Mouse (Mus musculus) testis, postnatal 10 days (tissue): ENCODE data around the gene Cask.
A peak's percentile ranks its signal among the peaks of the same experiment; 100 is the strongest.

Experiments
- DNase-seq: peaks from one replicate; pipeline ENCODE4 v3.0.0; 2021; ENCODE audit warnings: low spot score

Cask gene

DNA sequence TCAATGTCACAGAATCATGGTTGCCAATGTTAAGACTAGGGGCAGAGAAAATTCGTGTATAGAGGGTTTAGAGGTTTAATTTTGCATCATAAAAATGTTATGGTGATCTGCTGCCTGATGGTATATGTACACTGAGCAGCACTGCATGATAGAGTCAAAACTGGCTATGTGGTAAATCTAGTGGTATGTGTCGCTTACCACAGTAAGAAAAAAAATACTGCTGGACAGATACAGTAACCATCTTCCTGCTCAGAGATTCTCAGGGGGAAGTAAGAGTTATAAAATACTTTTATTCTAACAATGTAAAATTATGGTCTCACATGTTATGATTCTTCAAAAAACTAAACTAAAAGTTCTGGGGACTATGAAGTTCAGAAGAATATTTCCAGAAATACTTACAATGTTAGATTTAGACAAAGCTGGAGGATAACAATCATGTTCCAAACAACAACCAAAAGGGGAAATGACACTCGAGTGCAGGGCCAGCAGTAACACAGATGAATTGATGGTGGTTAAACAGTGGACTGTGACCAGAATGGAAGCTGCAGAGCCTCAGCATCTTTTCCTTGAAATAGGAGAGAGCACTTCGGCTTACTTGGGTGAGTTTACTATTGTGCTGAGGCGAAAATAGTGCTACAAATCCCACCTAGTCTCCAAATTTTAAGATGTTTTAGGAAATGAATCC lies 219.4 kb downstream of the Cask start, which contains the start of gene Gpr34:
TSS of gene Gpr34 (plus strand) at position 491 of the 685 bp plus-strand sequence.
- no peak for DNase-seq

DNA sequence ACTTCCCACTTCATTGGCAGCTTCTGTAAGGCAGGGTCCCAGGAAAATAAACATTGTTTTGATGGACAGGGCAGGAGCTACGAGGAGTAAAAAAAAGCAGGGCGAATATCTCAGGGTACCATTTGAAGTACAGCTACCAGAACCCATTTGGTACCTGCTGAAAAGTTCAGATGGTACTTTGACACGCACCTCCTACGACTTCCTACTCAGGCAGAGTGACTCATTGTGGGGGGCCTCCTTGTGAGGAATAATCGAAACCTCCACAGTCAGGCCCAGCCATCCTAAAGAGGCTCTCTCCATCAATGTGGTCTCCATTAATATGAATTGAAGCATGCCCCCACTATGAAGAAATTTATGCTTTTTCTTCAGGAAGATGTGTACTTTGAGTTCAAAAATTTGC lies 228.5 kb downstream of the Cask start:
- DNase-seq, result no peak

DNA sequence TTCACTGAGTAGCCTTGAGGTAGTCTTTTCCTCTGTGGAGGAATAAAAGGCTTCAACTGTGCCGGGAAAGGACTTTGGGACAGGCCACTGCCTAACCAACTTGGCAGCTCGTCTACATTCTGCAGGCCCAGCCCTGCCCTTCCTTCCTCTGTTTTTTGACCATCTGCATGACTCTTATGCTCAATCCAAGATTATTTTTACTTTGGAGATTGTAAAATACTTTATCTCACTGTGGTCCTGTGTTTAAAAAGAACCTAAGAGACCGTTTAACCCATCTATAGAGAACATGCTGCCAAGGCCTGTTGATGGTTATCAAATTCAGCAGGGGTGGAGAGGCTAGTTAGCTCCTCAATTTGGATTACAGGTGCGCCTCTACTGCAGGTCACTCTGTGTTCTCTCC lies 229.7 kb downstream of the Cask start:
- no peak for DNase-seq

DNA sequence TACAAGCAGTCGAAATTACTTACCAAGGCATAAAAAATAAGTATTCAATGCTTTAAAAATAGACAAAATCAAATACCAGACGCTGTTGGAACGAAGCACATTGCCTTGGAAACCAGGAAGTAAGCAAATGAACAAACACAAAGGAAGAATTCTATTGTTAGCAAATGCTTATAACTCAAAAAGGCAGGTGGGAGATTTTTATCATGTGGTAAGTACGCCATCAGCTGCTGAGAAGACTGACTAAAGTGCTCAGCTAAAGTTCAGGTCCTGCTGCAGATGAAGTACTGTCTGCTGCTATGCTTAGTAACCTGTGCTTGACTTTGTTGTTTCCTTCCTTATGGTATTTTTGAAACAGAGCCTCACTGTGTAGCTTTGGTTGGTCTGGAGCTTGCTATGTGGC lies 232.7 kb downstream of the Cask start:
- no peak for DNase-seq

DNA sequence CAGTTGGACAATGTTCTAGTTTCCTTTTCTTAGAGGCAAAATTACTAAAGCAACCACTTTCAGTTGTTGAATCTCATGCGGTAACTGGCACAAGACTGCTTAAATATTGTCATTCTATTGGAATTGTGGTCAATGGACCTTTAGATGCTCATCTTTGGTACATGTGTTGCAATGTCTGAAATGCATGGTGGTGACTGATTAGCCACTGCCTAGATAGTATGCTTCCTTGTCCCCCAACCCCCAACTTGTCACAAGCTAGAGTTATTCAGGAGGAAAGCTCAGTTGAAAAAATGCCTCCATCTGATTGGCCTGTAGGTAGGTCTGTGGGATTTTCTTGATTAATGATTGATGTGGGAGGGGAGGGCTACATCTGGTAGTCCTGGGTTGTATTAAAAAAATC lies 233.9 kb downstream of the Cask start:
- no peak for DNase-seq

DNA sequence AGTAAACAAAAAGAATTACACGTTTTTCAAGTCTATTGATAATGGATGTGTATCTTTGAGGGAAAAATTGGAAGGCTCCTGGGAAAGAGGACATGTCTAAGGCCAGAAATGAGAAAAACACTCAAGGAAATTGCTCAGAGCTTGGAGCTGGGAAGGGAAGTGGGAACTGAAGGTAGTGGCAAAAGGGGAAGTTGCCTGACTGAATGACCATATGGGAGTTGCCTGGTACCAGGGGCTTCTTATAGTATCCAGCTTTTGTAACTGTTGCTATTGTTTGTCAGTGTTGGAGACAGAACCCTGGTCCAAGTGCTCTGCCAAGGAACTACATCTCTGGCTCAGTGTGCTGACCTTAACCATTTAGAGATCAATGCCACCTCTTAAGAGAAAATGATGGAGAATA lies 234.4 kb downstream of the Cask start:
- no peak for DNase-seq

DNA sequence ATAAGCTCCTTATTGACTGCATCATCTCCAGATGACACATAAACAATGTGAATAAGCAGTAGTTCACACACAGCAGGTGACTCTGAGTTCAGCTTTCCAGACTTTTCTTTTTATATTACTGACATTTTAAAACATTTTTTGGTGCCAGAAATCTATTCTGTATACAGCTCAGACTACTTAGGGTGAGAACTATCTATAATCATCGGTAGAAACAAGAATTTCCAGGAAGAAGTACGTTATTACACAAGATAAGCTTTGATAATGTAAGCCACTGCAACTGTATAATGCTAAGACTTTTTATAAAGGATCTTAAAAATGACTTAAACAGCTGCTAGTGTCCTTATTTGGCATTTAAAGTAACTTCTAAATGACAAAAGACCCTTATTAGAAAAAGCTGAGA lies 239.1 kb downstream of the Cask start:
- DNase-seq, result no peak

DNA sequence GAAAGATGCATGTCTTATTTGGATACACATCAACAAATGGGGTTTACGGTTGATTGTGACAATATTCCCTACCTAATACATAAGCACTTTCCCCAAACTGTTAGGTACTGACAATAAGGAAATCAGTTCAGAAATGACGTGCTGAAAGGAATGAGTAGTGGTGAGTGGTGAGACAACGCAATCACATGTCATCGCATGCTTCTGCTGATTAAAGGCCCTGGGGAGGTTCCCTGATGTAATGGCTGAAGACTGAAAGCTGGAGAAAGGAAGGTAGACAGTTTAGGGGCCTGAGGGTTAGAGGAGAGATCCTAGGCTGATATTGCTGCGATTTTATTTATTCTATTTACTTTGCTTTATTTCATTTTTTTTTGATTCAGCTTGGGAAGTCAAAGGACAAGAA lies 240.1 kb downstream of the Cask start:
- DNase-seq, result no peak

DNA sequence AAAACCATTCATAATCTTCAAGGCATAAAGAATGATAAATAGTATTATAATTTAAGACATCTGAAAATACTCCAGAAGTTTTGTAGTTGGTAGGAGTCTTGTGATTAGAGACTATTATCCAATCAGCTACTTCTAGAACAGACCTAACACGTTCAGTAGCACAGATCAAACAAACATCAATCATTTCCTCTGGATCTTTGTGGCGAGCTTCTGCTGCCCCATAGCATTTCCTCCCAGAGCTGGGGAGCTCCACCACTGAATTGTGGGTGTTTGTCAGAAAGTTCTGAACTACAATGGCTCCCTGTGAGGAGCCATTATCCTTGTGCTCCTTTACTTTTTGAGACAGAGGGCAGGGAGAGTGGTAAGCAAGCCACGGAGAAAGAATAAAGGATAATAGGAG lies 243.4 kb downstream of the Cask start:
- DNase-seq, result no peak

DNA sequence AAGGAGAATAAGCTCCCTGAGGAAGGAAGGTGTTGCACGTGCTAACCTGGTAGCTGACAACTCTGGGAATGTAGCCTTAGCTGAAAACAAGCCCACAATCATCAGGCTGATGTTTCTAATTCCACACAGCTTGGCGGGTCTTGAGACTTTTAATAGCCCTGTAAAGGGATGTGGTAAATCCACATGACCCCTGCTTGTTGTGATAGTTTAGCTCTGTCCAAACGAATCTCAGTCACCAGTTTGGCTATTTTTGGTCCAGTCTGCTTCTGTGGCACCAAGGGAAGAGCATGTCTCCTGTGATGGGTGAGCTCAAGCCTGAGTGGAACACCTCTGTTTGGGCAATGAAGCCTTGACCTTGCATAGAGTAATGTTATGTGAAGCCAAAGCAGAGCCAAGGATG lies 244.4 kb downstream of the Cask start:
- DNase-seq, result no peak

DNA sequence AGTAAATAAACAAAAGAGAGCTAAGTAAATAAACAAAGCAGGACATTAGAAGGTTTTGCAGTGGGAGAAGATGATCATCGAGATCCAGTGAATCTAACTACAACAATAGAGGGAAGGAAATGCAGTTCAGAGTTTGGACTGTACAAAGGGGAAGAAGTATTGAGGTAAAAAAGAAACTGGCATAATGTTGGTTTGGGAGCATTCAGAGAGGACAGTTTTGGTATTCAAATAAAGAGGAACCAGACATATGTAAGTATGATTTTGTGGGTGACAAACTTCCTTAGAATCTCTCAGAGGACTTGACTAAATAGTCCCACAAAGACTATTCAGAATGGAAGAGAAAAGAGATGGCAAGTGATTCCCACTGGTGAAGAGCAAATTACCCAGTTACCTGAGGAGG lies 251.2 kb downstream of the Cask start:
- DNase-seq, result no peak

DNA sequence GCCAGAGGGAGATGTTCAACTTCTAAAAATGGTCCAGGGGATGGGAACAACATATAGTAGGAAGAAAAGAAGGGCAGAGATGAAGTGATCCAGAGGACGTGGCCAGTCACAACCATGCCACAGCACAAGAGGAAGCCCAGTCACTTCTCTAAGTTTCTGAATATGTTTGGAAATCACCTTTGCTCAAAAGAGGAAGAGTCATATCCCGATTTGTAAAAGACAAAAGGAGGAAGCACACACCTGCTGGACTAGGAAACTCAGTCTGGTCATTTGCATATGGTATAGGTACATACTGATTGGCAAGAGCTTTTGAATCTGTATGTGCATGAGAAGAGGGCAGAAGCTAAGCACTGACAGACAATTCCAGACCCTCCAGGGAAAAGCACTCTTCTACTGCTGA lies 251.8 kb downstream of the Cask start:
- DNase-seq, result no peak

DNA sequence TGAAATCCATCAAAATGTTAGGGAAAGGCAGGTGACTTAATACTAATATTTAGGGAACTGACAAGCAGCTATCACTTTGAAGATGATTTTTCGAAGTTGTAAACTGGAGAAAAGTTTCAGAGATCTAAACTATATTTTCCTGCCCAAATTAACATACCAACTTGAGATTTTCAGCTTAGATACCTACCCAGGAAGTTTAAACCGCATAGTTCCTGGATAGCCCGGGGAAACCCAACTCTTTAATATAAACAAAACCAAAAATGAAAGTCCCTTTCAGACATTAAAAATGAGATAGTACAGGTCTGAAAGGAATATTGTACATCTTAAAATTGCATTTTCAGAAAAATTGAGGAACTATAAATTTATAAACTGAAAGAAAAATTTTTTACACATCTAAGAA lies 273.5 kb downstream of the Cask start:
- no peak for DNase-seq

DNA sequence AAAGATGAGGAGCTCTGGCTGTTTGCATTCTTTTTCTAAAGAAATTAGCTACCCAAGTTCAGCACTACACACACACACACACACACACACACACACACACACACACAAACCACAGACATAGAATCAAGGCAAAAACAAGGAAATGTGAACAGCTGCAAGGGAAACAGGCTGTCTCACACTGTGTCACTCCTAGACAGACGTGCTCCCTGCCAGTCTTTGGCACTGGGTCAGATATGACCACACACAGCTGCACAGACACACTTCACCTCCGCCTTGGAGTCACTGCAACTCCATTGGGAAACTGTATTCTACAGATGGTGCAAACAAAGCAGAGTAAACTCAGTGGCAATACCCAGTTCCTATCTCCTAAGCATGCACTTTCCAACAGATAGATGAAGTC lies 274.6 kb downstream of the Cask start:
- DNase-seq, result peak; percentile 35

DNA sequence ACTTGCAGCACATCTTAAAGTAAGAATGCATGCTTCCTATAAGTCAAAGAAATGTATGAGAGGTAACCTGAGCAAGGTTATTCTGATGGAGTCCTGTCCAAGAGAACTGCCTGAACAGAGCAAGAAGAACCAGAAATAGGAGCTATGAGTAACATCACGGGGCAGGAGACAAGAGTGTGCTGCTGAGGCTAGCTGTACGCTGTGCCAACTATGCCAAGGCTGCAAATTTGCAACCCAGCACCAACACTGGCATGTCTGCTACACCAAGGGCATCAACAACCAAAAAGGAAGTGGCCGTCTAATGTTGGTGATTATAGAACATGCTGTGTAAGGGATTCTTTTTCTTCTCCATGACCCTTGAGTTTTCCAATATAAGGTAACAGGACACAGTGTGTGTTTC lies 276.3 kb downstream of the Cask start:
- no peak for DNase-seq

DNA sequence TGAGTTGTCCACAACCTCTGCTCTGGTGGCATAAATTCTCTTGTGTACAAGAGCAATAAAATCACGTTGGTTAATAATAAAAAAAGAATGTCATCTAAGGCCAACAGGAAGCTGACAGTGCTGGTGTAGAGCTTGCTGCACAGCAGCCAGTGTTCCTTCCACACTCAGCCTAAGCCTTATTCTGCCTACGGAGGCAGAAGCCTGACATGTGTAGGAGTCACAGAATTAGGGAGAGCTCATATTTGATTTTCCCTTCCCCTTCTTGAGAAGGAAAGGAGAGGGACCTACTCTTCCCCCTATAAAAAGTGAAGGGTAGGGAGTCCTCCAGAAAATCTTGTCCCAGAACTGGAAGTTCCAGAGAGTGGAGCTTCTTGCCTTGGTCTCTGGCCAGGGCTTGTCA lies 276.9 kb downstream of the Cask start:
- no peak for DNase-seq

DNA sequence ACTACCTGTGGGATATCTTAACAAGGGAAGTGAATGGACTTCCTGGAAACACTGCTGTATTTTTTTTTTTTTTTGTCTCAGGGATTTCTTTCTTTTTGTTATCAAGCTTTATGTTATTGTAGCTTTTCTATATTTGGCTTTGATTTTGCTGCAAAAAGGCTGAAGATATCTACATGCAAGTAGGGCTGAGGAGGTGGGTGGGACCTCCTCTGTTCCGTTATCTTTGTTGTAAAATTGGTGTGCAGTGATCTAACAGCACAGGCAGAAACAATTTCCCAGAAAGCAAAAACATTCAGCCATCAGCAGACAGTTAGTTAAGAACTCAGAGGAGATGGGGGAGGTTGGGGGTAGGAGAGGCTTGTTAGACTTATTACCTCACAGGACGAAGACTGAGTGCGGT lies 296.7 kb downstream of the Cask start:
- DNase-seq, result no peak

DNA sequence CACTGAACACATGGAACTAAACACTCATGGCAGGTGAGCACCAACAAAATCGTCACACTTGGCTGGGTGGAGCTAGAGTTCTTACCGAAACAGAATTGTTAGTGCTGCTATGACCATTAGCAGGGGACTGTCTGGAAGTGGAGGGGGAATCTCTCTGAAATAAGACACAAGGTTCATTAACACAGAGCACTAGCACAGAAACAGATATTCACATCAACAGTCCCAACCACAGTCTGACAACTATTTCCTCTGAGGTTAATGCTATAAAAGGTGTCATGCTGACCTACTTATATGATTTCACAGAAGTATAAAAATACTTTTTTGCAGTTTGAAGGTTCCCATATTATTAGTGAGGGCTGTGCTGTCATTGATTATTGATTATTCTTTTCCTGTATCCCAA lies 298.9 kb downstream of the Cask start:
- DNase-seq, result no peak

DNA sequence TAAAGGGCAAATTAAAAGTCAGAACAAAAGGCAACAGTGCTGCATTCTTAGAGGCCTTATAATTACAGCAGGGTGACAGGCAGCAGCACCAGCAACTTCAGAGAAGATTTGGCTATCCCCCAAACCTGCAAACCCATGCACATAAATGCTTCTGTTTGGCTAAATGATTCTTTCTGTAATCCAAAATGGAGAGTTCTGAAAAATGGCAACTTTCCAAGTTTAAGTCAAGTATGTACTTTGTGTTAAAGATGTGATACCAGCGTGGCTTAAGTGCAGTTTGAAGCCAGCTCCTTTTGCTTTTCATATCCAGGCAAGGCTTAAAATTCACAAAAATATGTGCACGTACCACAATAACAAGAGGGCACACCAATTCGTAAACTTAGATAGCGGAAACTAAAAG lies 299.6 kb downstream of the Cask start:
- DNase-seq, result no peak

DNA sequence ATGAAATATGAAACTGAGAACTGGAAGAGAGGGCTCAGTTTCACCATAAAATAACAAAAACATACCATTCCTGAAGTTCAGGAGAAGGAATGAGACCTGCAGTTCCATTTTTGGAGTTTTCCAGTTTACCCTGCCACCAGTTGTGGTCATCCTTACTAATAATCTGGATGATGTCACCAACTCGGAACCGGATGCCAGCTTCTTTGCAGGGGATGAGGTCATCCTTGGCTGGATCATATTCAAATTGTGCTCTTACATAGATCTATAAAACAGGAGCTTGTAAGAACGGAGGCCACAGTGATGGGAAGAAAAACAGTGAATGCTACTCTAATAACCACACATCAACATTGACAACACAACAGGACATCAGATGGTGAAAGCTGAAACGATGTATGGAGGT lies 302.1 kb downstream of the Cask start:
- no peak for DNase-seq

DNA sequence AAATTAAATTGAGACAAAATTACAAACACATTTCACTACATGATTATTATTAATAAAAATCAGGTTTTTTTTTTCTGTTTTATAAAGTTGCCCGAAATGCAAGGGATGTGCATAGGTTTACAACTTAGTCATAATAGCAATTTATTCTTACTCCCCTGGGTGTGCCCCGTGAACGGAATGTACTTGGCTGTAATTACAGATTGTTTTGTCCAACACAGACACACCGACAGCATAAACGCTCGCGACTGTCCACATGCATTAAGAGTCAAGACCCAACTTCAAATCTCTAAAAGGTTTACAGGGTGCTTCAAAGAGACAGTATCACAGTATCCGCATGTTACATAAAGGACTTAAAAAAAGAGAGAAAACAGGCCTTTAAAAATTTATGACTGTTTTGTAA lies 329.9 kb downstream of the Cask start:
- no peak for DNase-seq

DNA sequence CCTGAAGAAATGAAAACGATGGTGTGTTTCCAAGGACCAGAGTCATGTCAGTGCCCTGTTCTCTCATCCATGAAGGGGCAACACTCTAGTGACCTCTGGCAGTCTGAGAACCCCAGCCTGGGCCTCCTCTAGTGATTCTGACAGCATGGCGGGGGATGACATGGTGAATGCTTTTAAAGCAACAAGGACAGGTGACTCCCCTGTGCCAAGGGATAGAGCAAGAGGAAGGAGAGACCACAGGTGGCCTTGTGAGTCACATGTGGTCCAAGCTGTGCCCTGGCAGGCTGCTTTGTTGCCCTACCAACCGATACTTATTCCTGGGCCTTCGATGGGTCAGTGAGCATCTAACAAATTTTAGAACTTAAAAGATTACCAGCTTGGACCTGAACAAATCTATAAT lies 330.6 kb downstream of the Cask start:
- no peak for DNase-seq

DNA sequence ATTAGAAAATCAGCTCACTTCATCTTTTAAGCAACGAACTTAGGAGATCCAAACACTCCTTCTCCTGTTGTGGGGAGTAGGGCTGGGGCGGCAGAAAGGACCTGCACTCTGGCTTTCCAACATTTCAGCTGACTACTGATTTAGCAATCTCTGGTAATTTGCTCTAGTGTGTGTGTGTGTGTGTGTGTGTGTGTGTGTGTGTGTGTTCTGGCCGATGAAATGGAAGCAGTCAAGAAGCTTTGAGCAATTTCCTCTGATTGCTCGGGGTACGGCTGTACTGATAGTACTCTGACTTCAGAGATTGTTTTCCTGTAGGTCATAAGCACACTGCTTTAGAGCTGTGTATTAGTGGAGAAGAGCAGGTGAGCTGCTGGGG lies 331.8 kb downstream of the Cask start:
- DNase-seq, result no peak

DNA sequence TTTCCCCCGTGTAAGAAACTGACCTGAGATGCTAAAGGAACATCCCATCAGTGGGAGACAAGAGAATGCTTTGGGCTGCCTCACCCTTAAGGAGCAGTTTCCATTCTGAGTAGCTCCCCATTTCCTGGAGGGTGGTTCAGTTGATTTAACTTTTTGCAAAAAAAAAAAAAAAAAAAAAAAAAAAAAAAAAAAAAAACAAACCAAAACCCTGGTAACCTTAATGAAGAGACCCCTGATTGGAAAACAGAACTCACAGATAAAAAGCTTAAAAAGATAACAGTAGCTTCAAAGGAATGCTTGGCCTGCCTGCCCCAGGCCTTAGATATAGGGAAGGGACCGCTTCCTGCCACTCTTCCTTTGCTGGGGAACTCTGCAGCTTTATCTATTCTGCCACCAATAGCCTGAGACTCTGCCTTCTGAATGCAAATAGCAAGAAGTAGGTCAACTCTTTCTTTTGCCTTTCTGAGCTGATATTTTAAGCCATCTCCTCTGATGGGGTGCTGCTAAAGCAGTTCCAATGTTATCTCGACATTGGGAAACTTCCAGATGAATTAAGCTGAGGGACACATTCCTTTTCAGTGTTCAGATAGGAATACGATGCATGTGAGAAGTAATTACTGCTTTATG lies 332.3 kb downstream of the Cask start:
- DNase-seq, result no peak
